Mouse (Mus musculus) megakaryocyte, embryonic 14.5 days (primary cell): ENCODE data around the gene Tipin.

Source experiments
- FLI1 ChIP-seq: IDR thresholded peaks from 2 replicates; pipeline ENCODE4 v1.6.1; 2012; ENCODE audit warnings: low read length, inconsistent platforms, mixed read lengths
- GATA1 ChIP-seq: IDR thresholded peaks from 3 replicates; pipeline ENCODE4 v1.6.1; 2012; ENCODE audit warnings: mixed read lengths, low read length, inconsistent platforms, borderline replicate concordance

DNA sequence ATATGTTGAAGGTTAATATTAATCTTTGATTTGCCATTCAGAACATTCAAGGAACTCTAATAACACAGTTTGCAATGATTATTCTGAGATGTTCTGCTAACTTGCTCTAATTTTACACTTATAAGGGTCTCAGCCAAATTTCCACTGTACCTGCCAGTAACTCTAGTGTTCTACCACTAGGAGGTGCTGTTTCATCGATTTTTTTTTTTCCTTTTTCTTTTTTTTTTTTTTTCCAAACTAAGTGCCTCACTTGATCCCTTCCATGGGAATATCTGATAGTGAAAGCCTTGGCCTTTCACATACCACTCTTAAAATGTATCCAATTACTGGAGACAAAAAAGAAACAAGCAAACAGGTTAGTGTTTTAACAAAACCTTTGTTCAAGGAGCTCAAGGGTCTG is 66.0 kb downstream of the Tipin start:
- TF ChIP-seq GATA1 (no peak), FLI1 (no peak)
